Mouse (Mus musculus) common myeloid progenitor, adult 5-6 weeks (primary cell): ENCODE measurements around the gene Rheb. TPM values are rescaled to one million over a fixed set of nuclear protein-coding genes. Genes with fewer than 3 reads are reported as not detected.
"Not testable (repeated sequence)": the region's sequence is repeated elsewhere in the genome, so short reads cannot be mapped to it uniquely, and the experiment has no call there.

Source experiments
- ATAC-seq: replicated peaks from 2 replicates; pipeline ENCODE4 v1.8.0; 2016; ENCODE audit warnings: low read depth, mild to moderate bottlenecking, moderate TSS enrichment, inconsistent platforms; ENCODE audit not compliant: poor library complexity, severe bottlenecking
- total RNA-seq: library from RNA; stranded (forward); fragments of 200-1000, 187-1606 nt; gene quantifications from 2 replicates; pipeline ENCODE4 v1.2.3, GENCODE M21; 2017

The Rheb gene
- total RNA-seq = 41.4 and 52.9 TPM in 2 replicates

DNA sequence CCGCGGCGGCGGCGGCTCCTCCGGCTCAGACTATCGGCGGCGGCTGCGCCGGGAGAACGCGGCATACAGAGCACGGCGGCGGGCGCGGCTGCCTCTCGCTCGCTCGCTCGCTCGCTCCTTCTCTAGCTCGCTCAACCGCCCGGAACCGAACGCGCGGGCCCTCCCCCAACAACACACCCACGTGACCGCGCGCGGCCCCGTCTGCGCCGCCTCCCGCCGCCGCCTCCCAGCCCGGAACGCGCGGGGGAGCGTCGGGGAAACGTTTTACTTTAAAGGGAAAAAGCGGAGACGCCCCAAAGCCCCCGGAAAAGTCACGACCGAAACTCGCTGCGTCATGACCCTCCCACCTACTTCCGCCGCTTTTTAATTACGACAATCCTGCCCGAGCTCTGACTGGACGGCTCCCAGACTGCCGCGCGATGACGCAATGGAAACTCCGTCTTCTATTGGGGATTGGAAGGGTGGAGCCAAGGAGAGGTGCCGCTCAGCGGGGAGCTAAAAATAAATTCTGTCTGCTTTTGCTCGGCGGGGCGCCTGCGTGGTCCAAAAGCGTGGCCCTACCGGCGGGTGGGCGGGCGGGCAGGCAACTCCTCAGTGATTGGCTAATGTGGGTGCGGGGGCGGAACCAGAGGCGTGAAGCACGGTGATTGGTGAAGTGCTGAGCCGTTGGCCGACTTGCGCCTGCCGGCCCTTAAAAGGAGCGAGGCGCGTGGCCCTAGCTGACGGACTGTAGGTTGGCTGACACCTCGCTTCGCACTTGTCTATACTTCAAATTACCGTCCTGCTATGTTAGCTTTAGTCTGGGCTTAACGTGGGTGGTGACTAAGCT lies at the start of gene Rheb:
TSS of gene Rheb (minus strand) at position 351 of the 829 bp plus-strand sequence.
- ATAC-seq = peak; percentile 86

DNA sequence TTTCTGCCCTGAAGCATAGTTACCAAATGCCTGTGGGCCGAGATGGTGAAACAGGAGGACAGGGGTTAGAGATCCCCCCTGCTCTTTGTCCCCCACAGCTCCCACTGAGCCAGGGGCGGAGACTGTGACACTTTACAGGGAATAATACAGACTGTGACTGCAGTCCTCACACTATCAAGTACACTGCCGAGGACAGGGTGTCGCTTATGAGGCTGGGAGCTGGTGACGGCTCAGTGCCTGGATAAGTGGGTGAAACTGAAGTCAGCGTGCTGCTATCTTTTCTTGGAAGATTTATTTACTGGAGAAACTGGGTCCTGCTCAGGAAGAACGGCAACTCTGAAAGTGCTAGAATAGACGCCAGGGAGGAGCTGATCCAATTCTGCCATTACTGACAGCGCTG lies 47.4 kb upstream of the Rheb start:
- ATAC-seq = no peak

DNA sequence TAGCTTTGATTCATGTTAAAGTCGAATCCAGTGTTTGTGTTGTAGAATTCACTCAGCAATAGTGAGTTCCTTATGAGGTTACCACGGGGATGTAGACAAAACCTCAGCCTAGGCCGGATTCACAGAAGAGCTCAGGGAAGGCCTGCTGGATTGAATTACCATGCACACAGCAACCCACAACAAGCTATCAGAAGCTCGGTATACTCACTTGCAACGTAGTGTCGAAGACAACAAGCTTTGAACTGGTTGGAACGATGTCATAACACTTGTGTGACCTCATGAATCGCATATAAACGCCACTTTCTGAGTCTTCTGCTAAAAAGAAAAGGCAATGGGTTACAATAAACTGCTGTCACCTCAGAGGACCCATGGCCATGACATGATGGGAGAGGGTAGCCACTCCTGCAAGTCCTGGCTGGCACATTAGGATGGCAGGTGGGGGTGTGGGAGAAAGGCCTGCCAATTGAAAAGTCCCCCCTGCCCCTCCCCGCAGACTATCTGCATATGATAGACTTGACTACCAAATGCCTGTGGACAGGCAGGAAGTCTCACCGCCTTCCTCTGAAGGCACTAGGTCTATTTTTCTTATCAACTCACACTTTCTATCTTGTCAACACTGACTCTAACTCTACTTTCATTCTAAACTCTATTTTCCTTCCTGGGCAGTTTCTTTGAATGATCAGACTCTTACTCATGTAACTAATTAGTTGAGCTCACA lies 46.6 kb upstream of the Rheb start:
- no peak for ATAC-seq

DNA sequence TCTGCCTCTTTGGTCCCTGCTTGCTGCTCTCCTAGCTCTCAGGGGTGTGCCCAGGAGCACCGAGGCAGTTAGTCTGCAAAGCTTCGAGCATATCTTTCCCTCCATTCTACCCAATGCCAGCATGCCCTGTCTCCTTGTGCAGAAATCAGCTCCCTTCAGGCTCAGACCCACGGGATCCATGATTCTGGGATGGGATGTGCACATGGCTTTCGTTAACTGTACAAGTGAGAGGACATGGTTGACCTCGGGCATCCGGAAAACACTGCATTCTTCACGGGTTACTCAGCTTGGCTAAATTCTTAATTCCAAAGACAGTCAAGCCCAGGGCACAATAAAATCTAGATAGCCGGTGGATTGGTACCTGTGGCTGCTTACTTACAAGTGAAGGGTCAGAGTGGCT lies 44.8 kb upstream of the Rheb start:
- ATAC-seq = no peak

DNA sequence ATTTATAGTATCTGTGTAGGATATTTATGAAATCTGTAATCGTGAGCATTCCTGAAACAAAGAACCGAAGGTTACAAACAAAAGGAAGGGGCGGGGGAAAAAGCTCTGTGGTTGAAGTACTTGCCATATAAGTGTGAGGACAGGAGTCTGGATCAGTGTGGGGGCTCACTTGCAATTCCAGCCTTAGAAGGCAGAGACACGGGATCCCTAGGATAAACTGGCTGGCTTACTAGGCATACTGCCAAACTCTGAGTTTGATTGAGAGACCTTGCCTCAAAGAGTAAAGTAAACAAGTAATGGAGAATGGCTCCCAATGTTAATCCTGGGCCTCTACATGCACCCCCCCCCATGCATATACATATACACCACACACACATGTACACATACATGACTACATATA lies 36.3 kb upstream of the Rheb start:
- ATAC-seq = no peak

DNA sequence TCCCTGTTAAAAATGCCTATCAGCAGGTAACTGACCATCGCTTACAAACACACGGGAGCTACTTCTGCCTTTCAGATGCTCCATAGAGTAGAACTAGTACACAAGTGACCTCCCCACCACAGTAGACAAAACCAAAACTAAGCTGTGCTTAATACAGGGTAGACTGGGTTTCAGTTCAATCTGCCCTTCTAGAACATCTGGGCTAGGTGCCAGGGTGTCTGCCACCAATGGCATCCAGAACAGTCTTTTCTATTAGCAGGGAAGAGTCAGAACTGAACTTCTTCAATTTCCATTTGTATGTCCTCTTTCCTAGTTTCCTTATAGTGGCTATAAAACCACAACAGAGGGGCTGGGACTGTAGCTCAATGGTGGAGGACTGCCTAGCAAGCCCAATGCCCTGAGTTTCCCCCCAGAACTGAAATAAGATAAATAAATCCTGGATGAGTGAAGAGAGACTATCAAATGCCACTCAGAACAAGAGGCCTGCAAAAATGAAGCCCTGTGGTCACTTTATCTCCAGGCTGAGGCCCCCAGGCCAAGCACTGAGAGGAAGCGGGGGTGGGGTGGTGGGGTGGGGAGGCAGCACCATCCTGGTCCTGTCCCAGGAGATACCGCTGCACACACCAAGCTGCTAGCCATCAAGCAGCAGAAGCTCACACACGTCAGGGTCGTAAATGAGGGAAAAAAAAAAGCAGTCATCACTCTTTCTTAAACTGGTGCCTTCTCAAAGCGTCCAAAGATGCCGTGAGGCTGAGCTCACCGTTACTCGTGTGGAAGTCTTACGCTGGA lies 35.6 kb upstream of the Rheb start:
- ATAC-seq = peak; percentile 77

DNA sequence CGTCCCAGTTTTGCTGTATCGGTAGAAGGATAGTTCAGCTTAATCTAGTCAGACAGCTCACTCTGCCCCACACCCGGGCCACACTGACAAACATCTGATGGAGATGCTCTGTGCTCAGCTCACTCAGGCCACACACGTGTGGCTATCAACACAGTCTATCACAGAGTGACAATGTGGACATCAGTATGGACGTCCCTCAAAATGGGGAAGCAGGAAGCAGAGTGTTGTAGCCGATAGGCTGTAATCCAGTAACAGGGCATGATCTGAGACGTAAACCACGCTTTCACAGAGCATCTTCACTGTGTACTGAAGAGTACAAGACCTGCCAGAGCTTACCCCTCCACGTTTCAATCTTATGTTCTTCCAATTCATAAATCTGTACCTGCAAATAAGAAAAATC lies 34.2 kb upstream of the Rheb start:
- ATAC-seq = no peak

DNA sequence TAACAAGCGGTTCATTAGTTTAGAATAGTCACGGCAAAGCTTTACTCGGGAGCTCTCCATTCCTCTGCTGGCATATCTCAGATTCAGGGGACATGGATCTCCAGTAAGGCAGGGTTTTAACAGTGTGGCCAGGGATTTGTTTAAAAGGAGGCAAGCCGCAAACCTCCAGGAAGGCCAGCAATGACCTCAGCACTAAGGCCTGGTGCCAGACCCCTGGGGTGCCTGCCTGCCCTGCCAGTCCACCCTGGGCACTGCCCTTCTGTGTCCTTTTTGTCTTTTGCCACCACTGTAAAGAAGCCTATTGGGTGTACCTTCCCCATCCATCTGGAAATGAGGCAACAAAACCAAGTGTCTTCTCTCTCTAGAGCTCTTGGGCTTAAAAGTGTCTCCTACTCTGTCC lies 31.7 kb upstream of the Rheb start:
- ATAC-seq = no peak

DNA sequence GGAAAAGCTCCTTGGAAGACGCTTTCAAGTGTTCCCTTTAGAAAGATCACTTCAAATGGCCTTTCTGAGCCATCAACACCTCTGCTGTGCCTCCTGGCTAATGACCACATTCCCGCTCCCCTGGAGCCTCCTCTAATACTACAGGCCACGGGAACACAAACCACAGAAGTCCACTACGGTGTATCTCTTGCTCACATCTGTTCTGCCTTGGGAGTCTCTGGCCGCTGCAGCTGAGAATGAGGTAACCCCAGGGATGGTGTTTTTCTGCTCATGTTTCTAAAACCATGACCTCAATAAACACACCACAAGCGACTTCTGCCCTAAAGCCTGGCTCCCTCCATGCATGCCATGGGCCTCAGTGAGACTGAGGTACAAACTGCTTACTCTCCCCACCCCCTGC lies 30.8 kb upstream of the Rheb start:
- ATAC-seq = no peak

DNA sequence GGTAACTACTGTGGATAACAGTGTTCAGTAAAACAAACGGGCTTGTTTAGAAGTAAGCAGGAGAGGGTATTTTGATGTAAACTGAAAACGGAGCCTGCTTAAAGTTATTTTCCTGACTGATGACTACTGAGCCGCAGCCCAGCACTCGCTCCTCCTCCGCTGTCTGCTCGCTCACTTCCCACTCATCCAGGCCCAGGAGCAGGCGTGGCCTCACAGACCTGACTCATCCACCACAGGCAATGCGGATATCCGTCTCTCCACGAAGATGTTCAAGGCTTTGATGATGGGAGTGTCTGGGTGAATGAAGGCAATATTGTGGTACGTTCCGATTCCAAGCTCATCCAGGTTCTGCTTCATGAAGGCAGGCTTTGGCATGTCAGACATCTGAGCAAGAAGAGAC lies 28.9 kb upstream of the Rheb start:
- no peak for ATAC-seq

DNA sequence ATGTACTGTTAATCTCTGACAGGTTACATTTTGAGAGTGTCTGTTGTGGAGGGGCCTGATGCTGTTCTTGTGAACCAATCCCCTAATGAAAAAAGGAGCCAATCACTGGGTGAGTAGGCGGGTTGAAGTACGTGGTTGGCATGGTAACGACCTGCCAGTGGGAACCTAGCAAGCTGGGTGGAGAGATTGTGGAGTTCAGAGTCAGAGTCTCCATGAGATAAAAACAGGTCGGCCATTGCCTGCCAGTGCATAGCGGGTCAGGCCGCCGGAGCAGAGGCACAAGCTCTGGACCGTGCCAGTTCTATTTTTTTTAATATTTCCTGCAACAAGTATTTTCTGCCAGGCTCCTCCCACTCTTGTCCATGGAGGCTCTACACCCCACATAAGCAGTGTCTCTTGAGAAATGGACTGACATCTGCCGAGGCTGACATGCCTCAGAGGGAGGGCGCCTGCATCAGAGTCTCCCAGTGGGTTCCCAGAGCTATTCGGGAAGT lies 27.4 kb upstream of the Rheb start:
- ATAC-seq = no peak; the same call in 1 of the 2 replicates

DNA sequence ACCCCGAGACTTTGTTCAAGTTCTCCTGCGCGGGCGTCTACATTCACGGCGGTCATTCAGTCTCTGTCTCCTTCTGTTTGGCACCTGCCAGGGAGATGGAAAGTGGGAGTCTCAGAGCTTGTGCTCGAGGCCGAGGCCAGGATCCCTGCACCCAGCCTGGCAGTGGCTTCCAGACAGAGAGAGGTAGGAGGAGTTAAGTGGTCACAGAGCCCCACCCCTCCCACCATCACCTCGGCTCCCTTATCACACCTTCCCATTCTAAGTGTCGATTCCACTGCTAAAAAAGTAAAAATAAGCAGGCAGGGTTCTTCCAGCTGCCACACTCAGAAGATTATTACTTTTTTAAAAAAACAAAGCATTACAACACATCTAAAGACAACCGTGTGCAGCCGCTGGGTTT lies 21.4 kb upstream of the Rheb start:
- peak; percentile 30; the same call in 1 of the 2 replicates for ATAC-seq

DNA sequence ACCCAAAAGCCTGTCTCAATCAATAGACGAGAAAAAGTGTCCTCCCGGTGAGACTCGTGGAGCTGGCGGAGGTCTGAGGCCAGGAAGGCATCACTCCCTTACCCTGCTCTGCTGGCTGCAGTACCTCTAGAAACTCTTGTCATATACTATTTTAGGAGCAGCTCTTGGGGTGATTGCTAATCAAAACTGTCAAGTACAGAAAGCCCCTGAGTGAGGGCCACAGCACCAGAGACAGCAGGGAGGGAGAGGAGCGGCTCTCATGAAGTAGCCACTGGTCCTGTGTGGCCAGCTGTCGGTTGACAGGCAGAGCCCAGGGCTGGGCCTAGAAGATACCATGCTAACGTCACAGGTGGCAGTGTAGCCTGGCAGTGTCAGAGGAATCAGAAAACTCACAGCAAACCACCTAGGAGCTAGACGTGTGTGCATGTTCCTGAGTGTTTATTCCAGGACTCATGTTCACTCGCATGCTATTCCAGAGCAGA lies 19.1 kb upstream of the Rheb start:
- ATAC-seq = no peak

DNA sequence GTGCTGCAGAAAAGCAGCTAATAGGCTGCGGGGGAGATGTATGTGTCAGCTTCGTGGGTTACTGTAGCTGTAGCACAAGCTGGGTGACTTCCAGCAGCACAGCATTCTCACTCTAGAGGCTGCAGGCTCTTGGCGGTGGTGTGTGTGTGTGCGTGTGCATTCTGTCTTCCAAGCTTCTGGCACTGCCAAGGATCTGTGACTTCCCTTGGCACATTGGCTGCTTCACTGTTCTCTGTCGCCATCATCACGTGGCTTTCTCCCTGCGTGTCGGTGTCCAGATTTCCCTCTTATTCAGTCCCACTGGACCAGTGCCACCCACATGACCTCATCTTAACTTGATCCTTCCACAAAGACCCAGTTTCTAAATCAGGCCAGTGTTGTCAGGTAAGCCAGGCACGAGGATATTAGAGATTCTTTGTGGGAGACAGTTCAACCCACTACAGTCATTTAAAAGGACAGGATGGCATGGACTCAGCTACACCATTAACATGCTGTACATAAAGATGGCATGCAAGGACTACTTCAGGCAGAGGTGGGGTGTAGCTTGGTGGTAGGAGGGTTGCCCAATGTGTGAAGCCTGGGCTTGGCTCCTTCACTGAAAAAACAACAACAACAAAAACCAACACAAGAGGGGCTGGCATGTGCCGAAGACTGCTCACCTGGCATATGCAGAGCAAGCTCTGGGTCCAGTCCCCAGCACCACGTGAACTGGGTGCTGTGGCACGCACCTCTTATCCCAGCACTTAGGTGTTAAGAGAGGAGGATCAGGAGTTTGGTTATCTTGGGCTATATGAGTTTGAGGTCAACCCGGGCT lies 18.4 kb upstream of the Rheb start:
- peak; percentile 40; the same call in 1 of the 2 replicates for ATAC-seq

DNA sequence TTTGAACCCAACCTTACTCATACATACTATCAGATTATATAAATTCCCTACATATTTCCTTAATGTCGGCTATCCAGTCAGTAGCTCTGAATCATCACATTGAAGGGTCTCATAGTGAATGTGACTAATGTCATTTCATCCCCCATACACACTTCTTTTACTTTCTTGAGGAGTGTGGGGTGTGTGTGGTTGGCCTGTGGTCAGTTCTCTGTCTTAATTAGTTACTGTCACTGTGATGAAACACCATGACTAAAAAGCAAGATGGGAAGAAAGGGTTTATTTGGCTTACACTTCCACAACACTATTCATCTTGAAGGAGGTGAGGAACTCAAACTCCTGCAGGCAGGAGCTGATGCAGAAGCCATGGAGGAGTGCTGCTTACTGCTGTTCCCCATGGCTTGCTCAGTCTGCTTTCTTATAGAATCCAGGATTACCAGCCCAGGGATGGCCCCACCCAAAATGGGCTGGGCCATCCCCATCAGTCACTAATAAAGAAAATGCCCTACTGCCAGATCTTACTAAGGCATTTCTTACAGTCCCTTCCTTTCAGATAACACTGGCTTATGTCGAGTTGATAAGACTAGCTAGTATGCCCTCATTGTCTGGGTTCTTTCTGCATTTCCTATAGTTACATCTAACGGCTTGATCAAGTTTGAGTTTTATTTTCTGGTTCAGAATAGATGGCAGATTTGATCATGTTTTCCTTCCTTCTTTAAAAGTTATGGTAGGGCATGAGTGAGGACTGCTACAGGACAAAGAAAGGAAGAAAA lies 17.5 kb upstream of the Rheb start:
- ATAC-seq = peak; percentile 27

DNA sequence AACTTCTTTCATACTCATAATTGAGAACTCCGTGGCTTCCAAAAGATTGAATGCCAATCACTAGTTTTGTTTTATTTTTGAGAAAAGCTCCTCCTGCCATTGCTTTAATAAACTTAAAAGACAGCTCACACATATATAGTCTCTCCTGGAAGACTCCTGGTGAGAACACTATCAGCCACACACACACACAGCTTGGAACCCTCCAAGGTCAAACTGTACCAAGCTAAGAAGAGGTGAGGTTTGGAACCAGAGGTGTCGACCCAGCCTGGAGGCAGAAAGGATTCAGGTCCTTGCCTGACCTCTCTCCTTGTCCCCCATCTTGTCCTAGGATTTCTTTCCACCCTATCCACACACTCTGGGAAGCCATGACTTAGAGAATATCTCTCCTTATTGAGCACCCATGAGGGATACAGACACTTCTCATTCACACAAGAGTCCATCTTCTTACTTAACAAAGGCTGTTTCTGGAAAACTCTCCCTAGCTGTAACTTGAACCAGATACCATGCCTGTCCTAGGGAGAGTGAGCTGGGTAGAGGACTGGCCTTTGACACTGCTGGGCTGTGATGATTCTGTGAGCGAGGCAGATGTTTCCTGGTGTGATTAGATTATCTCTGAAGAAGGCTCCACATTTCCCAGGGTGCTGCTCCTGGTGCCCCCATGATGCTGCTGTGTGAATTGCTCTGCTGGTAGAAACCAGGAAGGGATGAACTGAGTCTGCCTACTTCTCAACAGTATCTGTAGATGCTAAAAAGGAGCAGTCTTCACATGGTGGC lies 12.6 kb upstream of the Rheb start:
- peak; percentile 92 for ATAC-seq

DNA sequence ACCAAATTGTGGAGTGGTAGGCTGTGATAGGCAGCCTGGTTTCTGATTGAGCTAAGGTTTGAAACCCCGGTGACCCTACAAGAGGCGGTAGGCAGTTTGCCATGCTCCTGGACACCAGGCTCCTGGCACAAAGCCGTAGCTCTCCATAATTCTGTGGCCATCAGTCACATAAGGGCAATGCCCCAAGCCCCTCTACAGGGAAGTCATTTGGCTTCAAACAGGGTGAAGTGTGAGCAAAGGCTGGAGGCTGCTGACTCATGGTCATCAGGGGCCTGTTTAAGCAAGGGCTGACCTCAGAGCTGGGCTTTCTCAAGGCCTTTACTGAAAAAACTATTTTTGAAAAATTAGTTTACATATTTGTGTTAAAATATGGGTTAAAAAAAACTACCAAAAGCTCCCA lies 11.8 kb upstream of the Rheb start:
- no peak for ATAC-seq

DNA sequence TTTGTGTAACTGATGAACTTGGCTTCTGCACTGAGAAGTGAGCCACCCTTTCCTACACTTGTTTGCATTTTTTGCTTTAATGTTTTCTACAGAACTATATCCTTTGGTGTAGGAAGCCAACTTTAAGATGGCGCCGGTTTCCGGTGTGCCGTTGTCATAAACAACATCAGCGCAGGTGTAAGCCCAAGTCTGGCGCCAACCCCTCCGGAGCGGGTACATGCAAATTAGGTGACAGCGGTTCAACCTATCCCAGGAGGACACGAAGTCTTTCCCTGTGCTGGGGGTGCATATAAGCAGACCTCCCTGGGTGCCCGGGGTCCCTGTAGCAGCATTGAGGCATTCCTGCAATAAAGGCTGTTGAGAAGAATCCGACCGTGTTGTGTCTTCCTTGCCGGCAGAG lies 5.8 kb upstream of the Rheb start:
- ATAC-seq = not testable (repeated sequence)
